Mouse (Mus musculus) neural tube, embryonic 13.5 days (tissue): ENCODE results near the gene 1700011L22Rik. TPM values are rescaled to one million over a fixed set of nuclear protein-coding genes. Genes with fewer than 3 reads are reported as not detected.

ENCODE experiments used
- ATAC-seq: fragments of 200-750 bp; cut with Nextera tagmentation; 2 replicates; pipeline ENCODE4 v1.8.0; 2017; ENCODE audit warnings: low read depth, mild to moderate bottlenecking, moderate TSS enrichment, moderate library complexity
- H3K27ac ChIP-seq: fragments of 300-500 bp; sonication (generic); replicated peaks from 2 replicates; pipeline ENCODE4 v1.5.1; 2015; ENCODE audit warnings: moderate library complexity, mild to moderate bottlenecking, inconsistent platforms
- H3K27me3 ChIP-seq: fragments of 300-500 bp; sonication (generic); 2 replicates; pipeline ENCODE4 v1.6.1; 2015; ENCODE audit warnings: mild to moderate bottlenecking, inconsistent platforms
- H3K36me3 ChIP-seq: fragments of 300-500 bp; sonication (generic); 2 replicates; pipeline ENCODE4 v1.6.1; 2015; ENCODE audit warnings: mild to moderate bottlenecking, inconsistent platforms
- H3K4me1 ChIP-seq: fragments of 300-500 bp; sonication (generic); replicated peaks from 2 replicates; pipeline ENCODE4 v1.6.1; 2015; ENCODE audit warnings: inconsistent platforms
- H3K4me2 ChIP-seq: fragments of 300-500 bp; sonication (generic); 2 replicates; pipeline ENCODE4 v1.6.1; 2015; ENCODE audit warnings: inconsistent platforms, mild to moderate bottlenecking, moderate library complexity
- H3K4me3 ChIP-seq: fragments of 300-500 bp; sonication (generic); 2 replicates; pipeline ENCODE4 v1.5.1; 2015; ENCODE audit warnings: mild to moderate bottlenecking, inconsistent platforms
- H3K9ac ChIP-seq: fragments of 300-500 bp; sonication (generic); 2 replicates; pipeline ENCODE4 v1.6.1; 2015; ENCODE audit warnings: moderate library complexity, mild to moderate bottlenecking, inconsistent platforms
- H3K9me3 ChIP-seq: fragments of 300-500 bp; sonication (generic); 2 replicates; pipeline ENCODE4 v1.6.1; 2016; ENCODE audit warnings: inconsistent platforms
- WGBS: fragments of 180-500 bp; shearing (Covaris S2); methylation state at CpG from one replicate; pipeline ENCODE4 v1.1.7; 2015; 5-methylcytosine and 5-hydroxymethylcytosine counted together
- polyA plus RNA-seq: library from polyadenylated mRNA; unstranded; fragments of >200 nt; fragmentation: Nextera tagmentation; extraction: Ambion mirVana; gene quantifications from 2 replicates; pipeline ENCODE4 v1.2.1, GENCODE M21; 2015

Gene 1700011L22Rik
- polyA plus RNA-seq, 1 experiment from 2014 or later = not detected

DNA sequence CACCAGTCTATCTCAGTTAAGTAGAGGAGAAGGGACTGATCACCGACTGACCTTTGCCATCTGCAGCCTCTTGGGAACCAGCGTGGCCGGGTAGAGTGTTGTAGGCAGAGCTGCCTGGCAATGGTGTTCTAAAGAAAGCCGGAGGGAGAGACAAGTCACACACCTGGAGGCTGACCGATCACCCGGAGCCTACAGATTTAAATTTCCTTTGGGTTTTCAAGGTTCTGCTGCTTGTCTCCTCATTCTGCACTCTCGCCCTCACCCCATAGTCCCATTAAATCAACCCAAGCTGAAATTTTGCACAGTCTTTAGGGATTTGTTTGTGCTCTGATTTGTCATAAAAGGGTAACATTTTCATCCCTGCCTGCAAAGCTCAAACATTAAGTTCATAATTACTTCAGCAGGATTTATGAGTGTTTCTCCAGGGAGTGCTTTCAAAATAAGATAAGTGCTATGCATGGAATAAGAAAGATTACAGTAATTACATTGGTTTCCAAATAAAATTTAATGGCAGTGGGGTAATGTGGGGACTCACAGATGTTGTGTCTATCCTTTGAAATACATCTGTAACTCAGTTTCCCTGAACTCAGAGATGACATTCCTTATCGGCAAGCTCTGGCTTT, 19.0 kb downstream of the 1700011L22Rik start:
- H3K4me2 ChIP-seq = no peak overlapping the region
- ATAC-seq = peak; percentile 76
- 0 out of 2 replicates have a peak, but pooled peaks cover 9% of the 10 kb centered on the region for H3K9me3 ChIP-seq
- no peaks in the 10 kb centered on the region for H3K27me3 ChIP-seq
- no peak overlapping the region for H3K4me3 ChIP-seq
- peak overlapping the region; percentile 56 for H3K27ac ChIP-seq
- H3K9ac ChIP-seq = no peak overlapping the region
- peaks cover 11% of the 10 kb centered on the region for H3K4me1 ChIP-seq
- no peaks in the 10 kb centered on the region for H3K36me3 ChIP-seq
- 69% methylated on average over 8 of the region's 8 CpGs for WGBS

DNA sequence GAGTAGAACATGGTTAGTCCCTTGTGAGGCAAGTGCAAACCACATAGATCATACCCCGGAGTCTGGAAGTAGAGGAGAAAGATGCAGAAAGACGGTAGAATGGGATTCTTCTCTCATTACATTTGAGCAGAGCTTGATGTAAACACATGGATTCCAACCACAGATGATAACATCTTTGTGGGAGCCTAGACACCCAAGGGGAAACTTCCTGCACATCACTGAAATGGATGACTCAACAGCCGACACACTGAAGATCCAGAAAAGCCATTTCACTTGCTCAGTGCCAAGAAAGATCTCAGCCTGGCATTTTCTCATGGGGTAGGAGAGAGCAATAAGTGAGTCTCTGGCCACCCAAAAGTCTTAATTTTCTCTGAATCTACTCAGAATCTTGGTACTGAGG, 20.5 kb downstream of the 1700011L22Rik start:
- Histone ChIP-seq H3K36me3 (no peaks in the 10 kb centered on the region), H3K27ac (no peak overlapping the region), H3K27me3 (no peaks in the 10 kb centered on the region), H3K9ac (no peak overlapping the region), H3K4me2 (no peak overlapping the region), H3K9me3 (0 out of 2 replicates have a peak, but pooled peaks cover 9% of the 10 kb centered on the region), H3K4me1 (peaks cover 11% of the 10 kb centered on the region), H3K4me3 (no peak overlapping the region)
- no peak for ATAC-seq
- WGBS = 90% methylated on average over 3 of the region's 3 CpGs

DNA sequence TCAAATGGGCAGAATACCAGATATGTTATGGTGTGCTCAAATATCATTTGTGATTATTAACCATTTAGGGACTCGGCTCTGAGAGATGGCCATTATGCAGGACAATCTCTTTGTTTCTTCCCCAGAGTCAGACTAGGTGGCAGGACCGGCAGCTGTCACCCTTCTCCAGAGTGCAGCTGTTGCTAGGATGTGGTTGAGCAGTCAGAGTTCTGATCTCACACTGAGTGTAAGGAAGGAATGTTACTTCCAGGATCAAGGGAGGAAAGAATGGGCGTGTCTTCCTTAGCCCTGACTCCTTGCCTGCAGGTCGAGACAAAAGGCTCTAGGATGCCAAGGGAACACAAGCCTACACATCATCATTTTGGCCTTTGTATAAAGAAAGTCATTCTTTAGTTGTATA, 21.2 kb downstream of the 1700011L22Rik start:
- Histone ChIP-seq H3K36me3 (no peaks in the 10 kb centered on the region), H3K4me1 (peaks cover 16% of the 10 kb centered on the region), H3K4me2 (no peak overlapping the region), H3K9me3 (0 out of 2 replicates have a peak, but pooled peaks cover 9% of the 10 kb centered on the region), H3K27me3 (no peaks in the 10 kb centered on the region), H3K9ac (no peak overlapping the region), H3K27ac (no peak overlapping the region), H3K4me3 (no peak overlapping the region)
- no peak for ATAC-seq
- 80% methylated on average over 4 of the region's 4 CpGs for WGBS

GRCm38 (mm10) chr8:79226046-79226445, 22.3 kb downstream of the 1700011L22Rik start:
- Histone ChIP-seq H3K4me3 (no peak overlapping the region), H3K27ac (no peak overlapping the region), H3K9me3 (0 out of 2 replicates have a peak, but pooled peaks cover 9% of the 10 kb centered on the region), H3K27me3 (no peaks in the 10 kb centered on the region), H3K4me1 (peaks cover 16% of the 10 kb centered on the region), H3K36me3 (no peaks in the 10 kb centered on the region), H3K4me2 (no peak overlapping the region), H3K9ac (no peak overlapping the region)
- no peak for ATAC-seq
- WGBS = 94% methylated on average over 3 of the region's 3 CpGs

DNA sequence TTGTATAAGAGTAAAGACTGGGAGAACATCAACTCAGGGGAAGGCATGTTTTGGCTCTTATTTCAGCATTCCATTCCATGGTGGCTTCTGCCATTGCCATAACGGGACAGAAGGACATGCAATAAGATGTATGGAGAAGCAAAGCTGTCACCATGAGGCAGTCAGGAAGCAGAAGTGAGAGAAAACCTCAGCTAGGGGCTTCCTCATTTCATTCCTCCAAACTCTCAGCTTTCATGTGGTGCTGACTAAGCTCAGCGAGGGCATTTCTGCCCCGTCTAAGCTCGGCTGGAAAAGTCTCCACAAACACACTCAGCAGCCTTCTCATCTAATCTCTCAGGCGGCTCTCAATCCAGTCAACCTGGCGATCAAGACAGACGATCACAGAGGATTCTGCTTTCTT, 22.8 kb downstream of the 1700011L22Rik start:
- Histone ChIP-seq H3K4me1 (peaks cover 16% of the 10 kb centered on the region), H3K9me3 (0 out of 2 replicates have a peak, but pooled peaks cover 9% of the 10 kb centered on the region), H3K4me2 (no peak overlapping the region), H3K27ac (no peak overlapping the region), H3K4me3 (no peak overlapping the region), H3K27me3 (no peaks in the 10 kb centered on the region), H3K36me3 (no peaks in the 10 kb centered on the region), H3K9ac (no peak overlapping the region)
- WGBS = 88% methylated on average over 7 of the region's 7 CpGs
- ATAC-seq = no peak

- Histone ChIP-seq H3K36me3 (no peaks in the 10 kb centered on the region), H3K27me3 (no peaks in the 10 kb centered on the region), H3K4me2 (no peak overlapping the region), H3K27ac (no peak overlapping the region), H3K9me3 (0 out of 2 replicates have a peak, but pooled peaks cover 9% of the 10 kb centered on the region), H3K4me3 (no peak overlapping the region), H3K9ac (no peak overlapping the region), H3K4me1 (peaks cover 9% of the 10 kb centered on the region)
- no peak for ATAC-seq
- 39% methylated on average over 9 of the region's 9 CpGs for WGBS
These were observed 24.0 kb downstream of the 1700011L22Rik start for GRCm38 (mm10) chr8:79224363-79224762.

GRCm38 (mm10) chr8:79222752-79223141, 25.6 kb downstream of the 1700011L22Rik start:
- H3K4me3 ChIP-seq = no peak overlapping the region

DNA sequence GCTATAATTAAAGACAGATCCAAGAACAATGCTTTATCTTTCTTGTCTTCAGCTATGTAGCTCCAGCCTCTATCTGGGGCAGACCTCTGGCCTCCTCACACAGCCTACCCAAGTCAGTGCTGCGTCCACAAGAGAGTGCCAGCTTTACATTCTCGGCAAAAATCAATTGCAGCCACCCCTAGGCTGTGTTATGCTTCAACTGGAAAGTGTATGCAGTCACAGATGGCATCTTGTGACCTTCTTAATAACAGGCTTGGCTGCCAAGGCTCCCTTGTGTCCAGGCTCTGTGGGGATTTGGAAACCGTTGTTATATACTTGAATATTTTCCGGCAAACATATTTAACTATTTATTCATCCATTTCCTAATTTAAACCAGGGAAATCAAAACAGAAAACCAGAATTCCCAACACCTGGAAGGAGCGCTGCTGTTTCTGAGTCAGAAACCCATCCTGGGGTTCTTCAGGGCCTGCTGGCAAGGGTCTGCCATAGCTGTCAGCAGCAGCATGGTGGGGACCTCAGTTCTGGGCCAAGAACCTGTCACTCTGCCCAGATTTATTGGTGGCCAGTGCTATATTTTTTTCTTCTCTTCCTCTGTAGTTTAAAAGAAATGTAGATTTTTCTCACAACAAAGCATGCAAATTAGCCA, 26.1 kb downstream of the 1700011L22Rik start:
- Histone ChIP-seq H3K4me2 (no peak overlapping the region), H3K9ac (no peak overlapping the region), H3K36me3 (no peaks in the 10 kb centered on the region), H3K4me1 (0 out of 2 replicates have a peak, but pooled peaks cover 5% of the 10 kb centered on the region), H3K9me3 (0 out of 2 replicates have a peak, but pooled peaks cover 9% of the 10 kb centered on the region), H3K27ac (no peak overlapping the region; the same call in 1 of the 2 replicates), H3K4me3 (no peak overlapping the region), H3K27me3 (no peaks in the 10 kb centered on the region)
- 66% methylated on average over 5 of the region's 5 CpGs for WGBS
- no peak for ATAC-seq

More at GRCm38 (mm10) chr8:79222752-79223141, 25.6 kb downstream of the 1700011L22Rik start:
- Histone ChIP-seq H3K9me3 (0 out of 2 replicates have a peak, but pooled peaks cover 9% of the 10 kb centered on the region), H3K4me1 (0 out of 2 replicates have a peak, but pooled peaks cover 5% of the 10 kb centered on the region), H3K4me2 (no peak overlapping the region), H3K27me3 (no peaks in the 10 kb centered on the region), H3K36me3 (no peaks in the 10 kb centered on the region), H3K27ac (no peak overlapping the region), H3K9ac (no peak overlapping the region)
- 53% methylated on average over 5 of the region's 5 CpGs for WGBS
- ATAC-seq = no peak

GRCm38 (mm10) chr8:79211630-79212029, 36.7 kb downstream of the 1700011L22Rik start:
- Histone ChIP-seq H3K9ac (no peak overlapping the region), H3K27me3 (no peaks in the 10 kb centered on the region), H3K9me3 (no peaks in the 10 kb centered on the region), H3K4me3 (no peak overlapping the region), H3K27ac (no peak overlapping the region), H3K4me1 (peaks cover 28% of the 10 kb centered on the region), H3K36me3 (no peaks in the 10 kb centered on the region), H3K4me2 (no peak overlapping the region)
- WGBS = 52% methylated on average over 9 of the region's 9 CpGs
- ATAC-seq = no peak

DNA sequence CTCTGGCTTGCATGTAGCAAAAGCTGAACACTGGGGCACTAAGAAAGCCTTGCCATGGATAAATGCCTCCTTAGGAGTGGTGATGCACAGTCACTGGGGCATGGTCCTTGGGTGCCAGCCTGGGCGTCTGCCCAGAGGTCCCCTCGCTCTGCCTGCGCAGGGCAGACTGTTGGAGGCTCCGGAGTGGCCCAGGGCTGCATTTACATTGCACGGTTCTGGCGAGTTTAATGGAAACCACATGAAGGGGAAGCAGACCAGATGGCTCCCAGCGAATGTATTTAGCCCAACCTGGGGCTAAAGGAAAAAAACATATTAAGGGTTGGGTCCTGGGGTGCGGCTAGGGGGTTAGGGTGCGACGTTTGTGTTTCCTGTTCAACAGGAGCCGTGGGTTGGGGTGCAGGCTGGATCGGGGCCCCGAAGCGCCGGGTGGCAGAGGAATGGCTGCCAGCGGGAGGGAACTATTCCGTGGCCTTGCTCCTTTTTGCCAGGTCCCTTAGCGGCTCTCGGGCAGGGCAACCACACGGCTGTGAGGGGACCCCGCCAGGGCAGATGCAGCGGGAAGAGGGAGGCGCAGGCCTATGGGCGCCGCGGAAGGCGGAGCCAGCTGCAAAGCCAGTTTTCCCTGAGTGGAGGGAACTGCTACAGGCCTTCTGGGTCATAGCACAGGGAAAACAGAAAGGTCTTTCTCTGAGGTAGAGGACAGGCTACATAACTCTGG, 38.6 kb downstream of the 1700011L22Rik start:
- WGBS = 1% methylated on average over 27 of the region's 27 CpGs
- Histone ChIP-seq H3K27ac (peak overlapping the region; percentile 76), H3K36me3 (no peaks in the 10 kb centered on the region), H3K4me3 (peak overlapping the region; percentile 40), H3K9me3 (no peaks in the 10 kb centered on the region), H3K27me3 (no peaks in the 10 kb centered on the region), H3K9ac (peak overlapping the region; percentile 72), H3K4me2 (peak overlapping the region; percentile 65), H3K4me1 (peaks cover 28% of the 10 kb centered on the region)
- peak; percentile 80 for ATAC-seq

DNA sequence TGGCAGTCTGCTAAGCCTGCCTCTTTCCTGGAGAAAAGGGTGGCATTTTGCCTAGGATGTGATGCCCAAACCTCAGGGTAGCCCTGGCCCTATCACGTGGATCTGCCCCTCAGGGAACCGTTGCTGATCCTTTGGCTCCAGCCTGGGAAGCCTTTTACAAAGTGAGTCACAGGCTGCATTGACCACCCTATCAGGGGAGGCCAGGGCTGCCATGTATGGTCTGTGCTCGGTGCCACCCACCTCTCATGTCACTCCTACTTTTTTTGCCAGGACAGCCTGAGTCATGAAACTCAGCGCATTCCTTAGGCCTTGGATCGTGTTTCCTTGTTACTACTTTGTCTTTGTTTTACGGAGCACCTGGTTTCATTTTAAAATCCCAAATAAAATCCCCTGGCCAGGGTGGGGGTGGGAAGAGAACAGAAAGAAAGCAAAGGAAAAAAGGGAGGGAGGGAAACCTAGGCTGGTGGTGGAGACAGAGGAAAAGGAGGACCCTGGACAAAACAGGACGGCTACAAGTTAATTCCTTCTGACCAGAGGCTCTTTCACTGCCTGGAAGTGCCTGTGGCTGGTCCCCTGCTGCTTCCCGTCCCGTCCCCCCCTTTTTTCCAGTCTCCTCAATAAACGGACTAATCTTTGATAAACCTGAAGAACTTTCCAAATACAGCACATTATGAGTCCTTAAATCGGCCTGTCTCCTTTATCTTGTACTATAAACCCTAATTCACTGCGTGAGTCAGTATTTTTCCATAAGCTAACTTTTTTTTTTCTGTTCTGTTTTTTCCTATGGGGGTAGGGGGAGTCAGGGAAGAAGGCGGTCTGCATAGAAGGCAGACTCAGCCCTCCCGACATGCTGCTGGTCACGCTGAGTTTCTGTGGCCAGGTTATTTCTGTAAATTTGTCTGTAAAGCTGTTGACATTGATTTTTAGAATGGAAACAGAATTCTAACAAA, 39.4 kb downstream of the 1700011L22Rik start:
- Histone ChIP-seq H3K4me1 (peaks cover 28% of the 10 kb centered on the region), H3K4me2 (peak overlapping the region; percentile 65), H3K9me3 (no peaks in the 10 kb centered on the region), H3K9ac (peak overlapping the region; percentile 72; the same call in 1 of the 2 replicates), H3K4me3 (peak overlapping the region; percentile 40; the same call in 1 of the 2 replicates), H3K27me3 (no peaks in the 10 kb centered on the region), H3K36me3 (no peaks in the 10 kb centered on the region), H3K27ac (peak overlapping the region; percentile 76)
- WGBS = 13% methylated on average over 15 of the region's 15 CpGs
- ATAC-seq = peak; percentile 57
